Mouse (Mus musculus) hindbrain, embryonic 14.5 days (tissue): Measurements from ENCODE around the gene Mon1a. TPM values are rescaled to one million over a fixed set of nuclear protein-coding genes. Genes with fewer than 3 reads are reported as not detected.

ENCODE experiments used
- ATAC-seq: fragments of 200-750 bp; cut with Nextera tagmentation; 2 replicates; pipeline ENCODE4 v1.8.0; 2017; ENCODE audit warnings: moderate number of reproducible peaks, mild to moderate bottlenecking, moderate TSS enrichment, moderate library complexity; ENCODE audit not compliant: low FRiP score
- DNase-seq: peaks from one replicate; pipeline ENCODE4 v3.0.0-alpha.2; 2015; ENCODE audit warnings: low spot score
- H3K27ac ChIP-seq: fragments of 300-500 bp; sonication (generic); 2 replicates; pipeline ENCODE4 v1.5.1; 2014; ENCODE audit warnings: mild to moderate bottlenecking, moderate library complexity
- H3K27me3 ChIP-seq: fragments of 300-500 bp; sonication (generic); 2 replicates; pipeline ENCODE4 v1.6.1; 2014; ENCODE audit warnings: mild to moderate bottlenecking, low read length, mixed read lengths; ENCODE audit not compliant: control insufficient read depth, insufficient read depth
- H3K36me3 ChIP-seq: fragments of 300-500 bp; sonication (generic); replicated peaks from 2 replicates; pipeline ENCODE4 v1.6.1; 2014; ENCODE audit not compliant: control insufficient read depth, insufficient read depth
- H3K4me1 ChIP-seq: fragments of 300-500 bp; sonication (generic); replicated peaks from 2 replicates; pipeline ENCODE4 v1.6.1; 2014; ENCODE audit warnings: antibody characterized with exemption, low read length, mixed read lengths; ENCODE audit not compliant: control insufficient read depth, insufficient read depth
- H3K4me2 ChIP-seq: fragments of 300-500 bp; sonication (generic); replicated peaks from 2 replicates; pipeline ENCODE4 v1.6.1; 2014; ENCODE audit warnings: mild to moderate bottlenecking, moderate library complexity
- H3K4me3 ChIP-seq: fragments of 300-500 bp; sonication (generic); replicated peaks from 2 replicates; pipeline ENCODE4 v1.5.1; 2014; ENCODE audit warnings: mild to moderate bottlenecking, low read length
- H3K9ac ChIP-seq: fragments of 300-500 bp; sonication (generic); 2 replicates; pipeline ENCODE4 v1.6.1; 2014
- H3K9me3 ChIP-seq: fragments of 300-500 bp; sonication (generic); 2 replicates; pipeline ENCODE4 v1.6.1; 2016; ENCODE audit warnings: low read length; ENCODE audit not compliant: control insufficient read depth
- WGBS: fragments of 180-500 bp; shearing (Covaris S2); extraction: QIAGEN DNeasy Blood & Tissue Kit; methylation state at CpG from one replicate; pipeline ENCODE4 v1.1.7; 2014; 5-methylcytosine and 5-hydroxymethylcytosine counted together
- polyA plus RNA-seq: library from polyadenylated mRNA; unstranded; fragments of >200 nt; fragmentation: Nextera tagmentation; extraction: Ambion mirVana; gene quantifications from 2 replicates; pipeline ENCODE4 v1.2.1, GENCODE M21; 2014

The Mon1a gene
- polyA plus RNA-seq = 22.1 and 23.1 TPM in 2 replicates

DNA sequence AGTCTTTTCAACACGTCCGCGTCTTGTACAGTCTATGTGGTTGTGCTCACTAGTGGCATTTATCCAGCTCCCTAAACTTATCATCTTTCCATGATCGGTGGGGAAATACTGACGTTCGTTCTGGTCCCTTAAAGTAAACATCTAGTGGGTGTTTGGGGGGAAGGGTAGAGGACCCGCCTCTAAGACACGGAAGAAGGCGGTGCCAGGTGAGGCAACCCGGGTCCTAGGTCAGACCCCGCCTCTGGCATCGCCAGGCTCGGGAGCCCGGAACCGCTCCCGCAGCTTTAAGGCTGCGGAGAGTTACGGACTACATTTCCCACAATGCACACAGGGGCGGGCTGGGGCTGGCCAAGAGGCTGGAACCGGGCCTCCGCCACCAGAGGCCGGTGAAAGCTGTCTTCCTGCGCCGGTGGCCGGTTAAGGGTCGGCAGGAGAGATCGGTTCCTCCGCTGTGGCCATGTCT, at the start of gene Mon1a:
Gene Mon1a, plus strand, starts transcription at position 348 of the 463 bp plus-strand sequence.
- peak within 1 kb of the TSS; percentile 67 for H3K4me2 ChIP-seq
- H3K36me3 ChIP-seq = peaks cover 5% of the 10 kb centered on the region; the same call in 1 of the 2 replicates
- peak within 1 kb of the TSS; percentile 84 for H3K9ac ChIP-seq
- peaks cover 6% of the 10 kb centered on the region for H3K27me3 ChIP-seq
- DNase-seq (peak; percentile 79), ATAC-seq (peak; percentile 97)
- peak within 1 kb of the TSS; percentile 81 for H3K27ac ChIP-seq
- H3K4me1 ChIP-seq = peaks cover 17% of the 10 kb centered on the region
- no peaks in the 10 kb centered on the region for H3K9me3 ChIP-seq
- WGBS = under 1% methylated on average over 28 of the region's 28 CpGs
- H3K4me3 ChIP-seq = peak within 1 kb of the TSS; percentile 88

DNA sequence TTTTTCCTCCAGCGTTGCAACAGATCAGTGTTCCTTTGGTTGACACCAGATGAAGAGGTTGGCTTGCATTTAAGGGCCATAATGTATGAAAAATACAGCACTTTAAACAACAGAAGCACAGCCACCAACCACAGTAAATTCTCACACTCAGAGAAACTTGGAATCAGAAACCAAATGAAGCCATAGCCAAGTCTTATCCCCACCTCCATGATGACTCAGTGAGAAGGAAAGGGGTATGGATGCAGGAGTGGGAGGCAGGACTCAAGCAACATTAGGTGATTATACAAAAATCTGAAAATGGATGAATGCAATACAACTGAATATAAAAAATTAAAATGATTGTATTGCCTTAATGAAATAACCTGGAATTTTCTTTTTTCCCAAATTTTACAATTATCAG, 49.1 kb upstream of the Mon1a start:
- H3K4me1 ChIP-seq = no peaks in the 10 kb centered on the region
- no peak overlapping the region for H3K9ac ChIP-seq
- no peak overlapping the region for H3K4me2 ChIP-seq
- DNase-seq (no peak), ATAC-seq (no peak)
- no peak overlapping the region for H3K4me3 ChIP-seq
- 95% methylated on average over 1 of the region's 1 CpGs for WGBS
- no peaks in the 10 kb centered on the region for H3K9me3 ChIP-seq
- H3K27me3 ChIP-seq = no peaks in the 10 kb centered on the region
- H3K27ac ChIP-seq = no peak overlapping the region
- peaks cover 18% of the 10 kb centered on the region for H3K36me3 ChIP-seq

DNA sequence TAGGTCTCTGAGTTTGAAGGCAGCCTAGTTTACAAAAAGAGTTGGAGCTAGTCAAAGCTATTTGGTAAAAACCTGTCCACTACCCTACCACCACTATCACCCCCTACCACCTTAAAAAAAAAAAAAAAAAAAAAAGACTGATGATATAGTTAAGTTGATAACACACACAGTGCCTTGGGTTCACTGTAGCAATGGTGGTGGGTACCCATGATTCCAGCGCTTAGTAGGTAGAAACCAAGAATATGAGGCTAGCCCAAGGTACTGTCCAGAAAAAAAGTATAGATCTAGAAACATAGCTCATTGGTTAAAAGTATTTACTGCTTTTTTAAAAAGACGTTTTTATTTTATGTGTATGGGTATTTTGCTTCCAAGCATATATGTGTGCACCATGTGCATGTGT, 45.2 kb upstream of the Mon1a start:
- no peak overlapping the region for H3K9ac ChIP-seq
- ATAC-seq (no peak), DNase-seq (no peak)
- H3K4me1 ChIP-seq = no peaks in the 10 kb centered on the region
- H3K9me3 ChIP-seq = no peaks in the 10 kb centered on the region
- no peak overlapping the region for H3K4me2 ChIP-seq
- WGBS = 95% methylated on average over 2 of the region's 2 CpGs
- H3K36me3 ChIP-seq = peaks cover 30% of the 10 kb centered on the region
- no peak overlapping the region for H3K4me3 ChIP-seq
- H3K27me3 ChIP-seq = no peaks in the 10 kb centered on the region
- no peak overlapping the region for H3K27ac ChIP-seq

DNA sequence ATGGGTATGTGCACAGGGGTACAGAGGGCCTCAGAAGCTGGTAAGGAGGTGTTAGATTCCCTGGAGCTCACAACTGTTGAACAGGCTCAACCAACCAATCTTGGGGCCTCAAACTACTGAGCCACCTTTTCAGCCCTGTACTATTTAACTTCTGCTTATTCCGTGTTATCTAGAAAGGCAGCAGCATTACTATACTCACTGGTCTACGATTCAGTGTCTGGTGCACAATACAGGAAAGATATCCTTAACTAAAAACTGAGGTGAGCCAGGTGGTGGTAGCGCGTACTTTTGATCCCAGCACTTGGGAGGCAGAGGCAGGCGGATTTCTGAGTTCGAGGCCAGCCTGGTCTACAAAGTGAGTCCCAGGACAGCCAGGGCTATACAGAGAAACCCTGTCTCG, 39.0 kb upstream of the Mon1a start:
- H3K4me2 ChIP-seq = no peak overlapping the region
- DNase-seq (no peak), ATAC-seq (no peak)
- H3K36me3 ChIP-seq = peaks cover 71% of the 10 kb centered on the region
- no peaks in the 10 kb centered on the region for H3K27me3 ChIP-seq
- H3K4me3 ChIP-seq = no peak overlapping the region
- no peaks in the 10 kb centered on the region for H3K4me1 ChIP-seq
- H3K9me3 ChIP-seq = no peaks in the 10 kb centered on the region
- WGBS = 95% methylated on average over 7 of the region's 7 CpGs
- no peak overlapping the region for H3K27ac ChIP-seq
- no peak overlapping the region for H3K9ac ChIP-seq

DNA sequence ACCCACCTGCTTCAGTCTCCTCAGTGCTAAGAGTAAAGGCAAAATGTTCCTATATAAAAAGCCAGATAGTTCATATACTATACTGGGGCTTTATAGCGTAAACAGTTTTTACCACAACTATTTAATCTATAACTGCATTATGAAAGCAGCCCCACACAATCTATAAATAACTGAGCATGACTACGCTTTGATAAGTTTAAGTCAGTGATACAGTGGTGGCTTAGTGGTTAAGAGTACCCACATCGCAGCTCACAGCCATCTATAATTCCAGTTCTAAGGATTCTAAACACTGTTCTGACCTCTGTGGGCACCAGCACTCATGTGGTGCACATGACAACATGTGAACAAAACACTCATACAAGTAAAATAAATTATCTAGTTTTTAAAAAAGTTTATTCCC, 29.6 kb upstream of the Mon1a start:
- H3K4me2 ChIP-seq = no peak overlapping the region
- no peaks in the 10 kb centered on the region for H3K9me3 ChIP-seq
- ATAC-seq (no peak), DNase-seq (no peak)
- H3K27ac ChIP-seq = no peak overlapping the region
- peaks cover 32% of the 10 kb centered on the region for H3K36me3 ChIP-seq
- WGBS = 97% methylated on average over 3 of the region's 3 CpGs
- no peaks in the 10 kb centered on the region for H3K4me1 ChIP-seq
- H3K4me3 ChIP-seq = no peak overlapping the region
- no peaks in the 10 kb centered on the region for H3K27me3 ChIP-seq
- no peak overlapping the region for H3K9ac ChIP-seq

DNA sequence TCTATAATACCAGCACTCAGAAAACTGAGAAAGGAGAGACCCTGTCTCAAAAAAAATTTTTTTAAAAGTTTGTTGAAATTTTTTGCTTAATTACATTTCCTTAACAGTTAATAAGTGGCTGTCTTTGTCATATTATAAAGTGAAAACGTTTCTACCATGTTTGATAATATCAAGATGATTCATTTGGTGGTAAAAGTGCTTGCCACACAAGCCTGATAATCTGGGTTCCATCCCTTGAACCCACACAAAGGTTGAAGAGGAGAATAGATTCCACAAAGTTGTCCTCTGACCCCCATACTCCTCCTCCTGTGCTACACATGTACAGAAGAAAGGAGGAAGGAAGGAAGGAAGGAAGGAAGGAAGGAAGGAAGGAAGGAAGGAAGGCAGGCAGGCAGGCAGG, 23.5 kb upstream of the Mon1a start:
- Histone ChIP-seq H3K9ac (no peak overlapping the region), H3K4me3 (no peak overlapping the region), H3K27me3 (no peaks in the 10 kb centered on the region), H3K4me1 (no peaks in the 10 kb centered on the region), H3K4me2 (no peak overlapping the region), H3K9me3 (no peaks in the 10 kb centered on the region), H3K36me3 (peaks cover 15% of the 10 kb centered on the region), H3K27ac (no peak overlapping the region)
- ATAC-seq = no peak
- DNase-seq = no peak
- WGBS = 70% methylated on average over 1 of the region's 1 CpGs

DNA sequence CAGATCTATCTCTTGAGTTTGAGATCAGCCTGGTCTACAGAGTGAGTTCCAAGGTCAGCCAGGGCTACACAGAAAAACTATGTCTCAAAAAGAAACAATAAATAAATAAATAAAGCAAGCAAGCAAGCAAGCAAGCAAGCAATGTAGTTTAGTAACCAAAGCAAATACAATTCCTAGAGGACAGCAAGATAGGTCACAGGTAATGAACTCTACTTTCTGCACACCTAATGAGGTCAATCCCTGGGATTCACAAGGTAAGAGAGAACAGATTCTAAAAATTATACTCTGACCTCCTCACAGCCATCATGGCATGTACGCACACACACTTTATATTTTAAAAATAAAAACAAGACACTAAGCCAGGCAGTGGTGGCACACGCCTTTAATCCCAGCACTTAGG, 21.9 kb upstream of the Mon1a start:
- Histone ChIP-seq H3K27ac (no peak overlapping the region), H3K27me3 (no peaks in the 10 kb centered on the region), H3K9ac (no peak overlapping the region), H3K4me3 (no peak overlapping the region), H3K4me1 (peaks cover 3% of the 10 kb centered on the region), H3K9me3 (no peaks in the 10 kb centered on the region), H3K4me2 (no peak overlapping the region), H3K36me3 (0 out of 2 replicates have a peak, but pooled peaks cover 12% of the 10 kb centered on the region)
- 100% methylated on average over 2 of the region's 2 CpGs for WGBS
- ATAC-seq = no peak
- DNase-seq = no peak

DNA sequence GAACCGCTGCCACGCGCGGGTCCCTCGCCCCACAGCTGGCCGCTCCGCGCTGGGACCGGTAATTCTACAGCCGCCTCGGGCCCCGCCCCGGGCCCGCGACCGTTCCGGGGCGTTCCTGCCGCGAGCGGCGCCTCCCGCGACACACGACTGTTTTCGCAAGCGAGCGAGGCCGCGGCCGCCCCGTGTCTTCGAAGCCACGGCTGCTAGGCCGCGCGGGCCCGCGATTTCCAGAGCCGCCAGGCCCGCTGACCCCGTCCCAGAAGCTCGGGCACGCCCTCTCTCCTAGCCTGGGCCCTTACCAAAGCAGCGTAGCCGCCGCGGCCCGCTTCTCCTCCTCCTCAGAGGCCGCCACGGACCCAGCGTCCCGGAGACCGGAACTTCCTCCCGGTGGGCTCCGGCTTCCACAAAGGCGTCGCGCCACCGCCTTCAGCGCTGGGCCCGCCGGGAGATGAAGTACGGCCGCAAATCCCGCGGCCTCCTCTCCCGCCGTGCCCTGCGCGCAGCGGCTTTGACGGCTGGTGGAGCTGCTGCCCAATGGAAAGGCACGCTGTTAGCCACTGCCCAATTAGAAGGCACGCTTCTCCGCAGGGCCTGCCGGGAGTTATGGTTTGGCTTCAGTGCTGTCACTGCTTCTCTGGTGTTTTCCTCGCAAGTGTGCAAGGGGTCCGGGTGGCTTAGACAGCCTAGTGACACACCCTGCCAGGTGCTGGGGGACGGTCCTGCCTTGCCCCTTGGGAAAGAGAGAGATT, 15.4 kb upstream of the Mon1a start:
- peak overlapping the region; percentile 94 for H3K4me3 ChIP-seq
- H3K36me3 ChIP-seq = 0 out of 2 replicates have a peak, but pooled peaks cover 5% of the 10 kb centered on the region
- under 1% methylated on average over 69 of the region's 80 CpGs for WGBS
- H3K27ac ChIP-seq = peak overlapping the region; percentile 95
- H3K27me3 ChIP-seq = no peaks in the 10 kb centered on the region
- DNase-seq = peak; percentile 97
- H3K9me3 ChIP-seq = no peaks in the 10 kb centered on the region
- H3K4me2 ChIP-seq = peak overlapping the region; percentile 86
- peak overlapping the region; percentile 96 for H3K9ac ChIP-seq
- peak; percentile 99 for ATAC-seq
- H3K4me1 ChIP-seq = peaks cover 12% of the 10 kb centered on the region

DNA sequence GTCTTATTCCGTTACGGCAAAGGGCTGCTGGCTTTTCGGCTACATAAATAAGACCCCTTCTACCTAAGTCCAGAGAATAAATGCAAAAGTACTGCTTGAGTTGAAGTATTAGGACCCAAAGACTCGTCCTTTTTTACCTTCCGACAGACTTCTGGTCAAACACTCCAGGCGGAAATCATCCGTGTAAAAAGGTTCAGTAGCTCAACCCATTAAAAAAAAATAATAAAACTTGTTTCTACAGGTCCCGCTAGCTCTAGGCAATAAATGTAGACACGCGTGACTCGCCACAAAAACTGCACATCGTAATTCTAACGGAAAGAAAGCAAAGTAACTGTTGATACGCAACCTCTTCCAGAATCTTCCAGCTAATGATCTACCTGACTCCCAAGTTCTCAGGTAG, 14.8 kb upstream of the Mon1a start, which contains the start of gene Rbm6:
Gene Rbm6, minus strand, starts transcription at position 101 of the 400 bp plus-strand sequence.
- peak within 1 kb of the TSS; percentile 94 for H3K4me3 ChIP-seq
- H3K9ac ChIP-seq = peak within 1 kb of the TSS; percentile 96
- peak within 1 kb of the TSS; percentile 86 for H3K4me2 ChIP-seq
- 12% methylated on average over 14 of the region's 14 CpGs for WGBS
- no peaks in the 10 kb centered on the region for H3K9me3 ChIP-seq
- peaks cover 12% of the 10 kb centered on the region for H3K4me1 ChIP-seq
- ATAC-seq = no peak
- 0 out of 2 replicates have a peak, but pooled peaks cover 5% of the 10 kb centered on the region for H3K36me3 ChIP-seq
- no peaks in the 10 kb centered on the region for H3K27me3 ChIP-seq
- no peak for DNase-seq
- H3K27ac ChIP-seq = peak within 1 kb of the TSS; percentile 95
